Mouse (Mus musculus): ENCODE results near the gene Macrod2. TPM values are rescaled to one million over a fixed set of nuclear protein-coding genes. Genes with fewer than 3 reads are reported as not detected.

Gene Macrod2
- total RNA-seq, 2 experiments from 2014 or later, result 10.3 to 11.3 TPM

- no peak for DNase-seq
These were observed 696.2 kb downstream of the Macrod2 start for GRCm38 (mm10) chr2:141091320-141091719.

GRCm38 (mm10) chr2:141117579-141117978, 722.5 kb downstream of the Macrod2 start:
- no peak for DNase-seq

- DNase-seq, result no peak
These were observed 728.8 kb downstream of the Macrod2 start for GRCm38 (mm10) chr2:141123875-141124274.

GRCm38 (mm10) chr2:141125638-141126037, 730.5 kb downstream of the Macrod2 start:
- no peak for DNase-seq

- DNase-seq, result no peak
These were observed 747.2 kb downstream of the Macrod2 start for GRCm38 (mm10) chr2:141142266-141142665.

- peak; percentile 6 for DNase-seq
These were observed 757.1 kb downstream of the Macrod2 start for GRCm38 (mm10) chr2:141152011-141152772.

GRCm38 (mm10) chr2:141155972-141156371, 760.9 kb downstream of the Macrod2 start:
- no peak for DNase-seq

GRCm38 (mm10) chr2:141156979-141157593, 762.0 kb downstream of the Macrod2 start:
- no peak for DNase-seq

GRCm38 (mm10) chr2:141158161-141158560, 763.1 kb downstream of the Macrod2 start:
- DNase-seq, result no peak

GRCm38 (mm10) chr2:141163918-141164317, 768.8 kb downstream of the Macrod2 start:
- DNase-seq, result no peak

GRCm38 (mm10) chr2:141169586-141169985, 774.5 kb downstream of the Macrod2 start:
- no peak for DNase-seq

- no peak for DNase-seq
These were observed 778.1 kb downstream of the Macrod2 start for GRCm38 (mm10) chr2:141173167-141173566.

- DNase-seq, result no peak
These were observed 778.5 kb downstream of the Macrod2 start for GRCm38 (mm10) chr2:141173607-141174006.

GRCm38 (mm10) chr2:141180656-141181055, 785.5 kb downstream of the Macrod2 start:
- no peak for DNase-seq

GRCm38 (mm10) chr2:141182034-141182759, 787.1 kb downstream of the Macrod2 start:
- DNase-seq, result no peak

GRCm38 (mm10) chr2:141194476-141194875, 799.4 kb downstream of the Macrod2 start:
- DNase-seq, result no peak

- DNase-seq, result no peak
These were observed 805.4 kb downstream of the Macrod2 start for GRCm38 (mm10) chr2:141200481-141200880.

- no peak for DNase-seq
These were observed 806.4 kb downstream of the Macrod2 start for GRCm38 (mm10) chr2:141201303-141202014.

GRCm38 (mm10) chr2:141202015-141202364, 806.9 kb downstream of the Macrod2 start:
- DNase-seq, result no peak

- DNase-seq, result no peak
These were observed 816.2 kb downstream of the Macrod2 start for GRCm38 (mm10) chr2:141211346-141211745.

- DNase-seq, result no peak
These were observed 817.2 kb downstream of the Macrod2 start for GRCm38 (mm10) chr2:141212291-141212690.

GRCm38 (mm10) chr2:141217490-141217889, 822.4 kb downstream of the Macrod2 start:
- no peak for DNase-seq

- DNase-seq, result no peak
These were observed 822.8 kb downstream of the Macrod2 start for GRCm38 (mm10) chr2:141217925-141218324.
